Mouse (Mus musculus): ENCODE measurements at regions not wholly inside any gene's neighbourhood (a gene's known extent, or its start where the extent isn't known, plus 50 kb on each side); places are given as distances from the start of the nearest gene placed in this dataset.

DNA sequence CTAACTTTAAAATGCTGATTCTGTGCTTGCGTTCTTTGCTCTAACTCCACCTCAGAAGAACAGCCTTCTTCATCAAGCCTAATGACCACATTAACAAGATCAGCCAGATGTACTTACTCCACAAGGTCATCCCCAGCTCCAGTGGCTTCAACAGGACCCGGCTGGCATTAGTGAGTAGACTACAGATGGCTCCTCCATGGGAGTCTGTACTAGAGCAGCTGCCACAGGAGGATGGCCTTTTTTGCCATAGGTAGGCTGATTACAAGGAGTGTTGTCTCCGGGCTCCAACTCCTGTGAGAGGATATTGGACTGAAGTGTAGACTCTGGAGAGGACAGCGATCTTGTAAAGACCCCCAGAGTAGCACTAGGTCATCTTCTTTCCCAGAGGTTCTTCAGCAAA lies 729.7 kb downstream of the Galc start:
- Histone ChIP-seq H3K4me1 (no peaks in the 10 kb centered on the region), H3K9me3 (replicated peaks) (no peaks in the 10 kb centered on the region), H3K4me3 (no peak overlapping the region), H3K36me3 (no peaks in the 10 kb centered on the region), H3K27me3 (ENCODE audit: low read depth, poor library complexity, severe bottlenecking) (no peaks in the 10 kb centered on the region), H3K27ac (no peak overlapping the region)
- 89% methylated on average over 4 of the region's 4 CpGs for WGBS
- no peak for DNase-seq (ENCODE audit: low spot score)

DNA sequence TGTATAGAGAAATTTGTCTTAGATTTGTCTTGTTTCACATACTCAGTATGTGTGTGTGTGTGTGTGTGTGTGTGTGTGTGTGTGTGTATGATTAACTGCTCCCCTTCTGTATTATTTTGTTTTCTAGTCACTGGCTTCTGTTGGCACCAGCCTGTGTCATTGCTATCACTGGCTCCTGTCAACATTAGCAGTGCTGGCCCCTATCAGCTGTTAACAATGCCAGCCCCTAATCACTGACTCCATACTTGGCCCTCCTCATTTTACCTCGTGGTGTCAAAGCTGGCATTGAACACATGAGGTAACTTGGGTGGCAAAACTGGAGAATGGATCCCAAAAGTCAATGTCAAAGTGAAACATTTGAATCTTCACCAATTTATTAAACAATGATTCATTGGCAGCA lies 733.3 kb downstream of the Galc start:
- H3K27ac ChIP-seq, result no peak overlapping the region
- no peaks in the 10 kb centered on the region for H3K27me3 ChIP-seq (ENCODE audit: low read depth, poor library complexity, severe bottlenecking)
- no peaks in the 10 kb centered on the region for H3K9me3 ChIP-seq (replicated peaks)
- H3K4me1 ChIP-seq, result no peaks in the 10 kb centered on the region
- no peaks in the 10 kb centered on the region for H3K36me3 ChIP-seq
- no peak for DNase-seq (ENCODE audit: low spot score)
- no peak overlapping the region for H3K4me3 ChIP-seq
- WGBS, result 68% methylated on average over 1 of the region's 1 CpGs

DNA sequence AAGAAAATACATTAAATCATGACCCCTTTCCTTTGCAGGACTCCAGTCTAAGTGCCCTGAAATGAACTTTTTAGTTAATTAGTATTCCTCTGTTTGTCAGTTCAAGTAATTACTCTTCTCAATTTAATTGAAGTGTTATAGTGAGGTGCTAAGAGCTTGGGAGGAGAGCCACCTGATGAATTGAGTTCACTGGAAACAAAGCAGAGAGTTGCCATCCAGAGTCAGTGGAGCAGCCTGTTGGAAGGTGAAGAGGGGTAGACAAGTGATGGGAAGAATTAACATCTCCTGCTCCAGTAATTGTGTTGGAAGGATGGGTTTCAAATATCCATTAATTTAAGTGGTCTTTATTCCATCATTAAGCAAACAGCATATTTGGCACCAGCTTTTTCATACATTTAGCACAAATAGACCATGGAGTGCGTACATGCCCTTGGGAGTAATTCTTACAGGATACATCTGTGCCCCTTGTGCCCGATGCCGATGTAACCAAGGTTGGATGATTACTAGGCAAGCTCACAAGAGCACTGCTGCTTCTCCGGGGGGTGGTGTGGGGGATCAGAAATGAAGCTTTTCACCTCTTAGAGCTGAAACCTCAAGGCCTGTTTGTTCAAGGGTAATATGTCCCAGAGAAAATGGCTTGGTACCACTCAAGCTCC lies 739.3 kb downstream of the Galc start:
- WGBS, result 92% methylated on average over 4 of the region's 4 CpGs
- Histone ChIP-seq H3K9me3 (replicated peaks) (no peaks in the 10 kb centered on the region), H3K27me3 (ENCODE audit: low read depth, poor library complexity, severe bottlenecking) (no peaks in the 10 kb centered on the region), H3K36me3 (no peaks in the 10 kb centered on the region), H3K27ac (no peak overlapping the region), H3K4me1 (no peaks in the 10 kb centered on the region), H3K4me3 (no peak overlapping the region)
- no peak for DNase-seq (ENCODE audit: low spot score)

DNA sequence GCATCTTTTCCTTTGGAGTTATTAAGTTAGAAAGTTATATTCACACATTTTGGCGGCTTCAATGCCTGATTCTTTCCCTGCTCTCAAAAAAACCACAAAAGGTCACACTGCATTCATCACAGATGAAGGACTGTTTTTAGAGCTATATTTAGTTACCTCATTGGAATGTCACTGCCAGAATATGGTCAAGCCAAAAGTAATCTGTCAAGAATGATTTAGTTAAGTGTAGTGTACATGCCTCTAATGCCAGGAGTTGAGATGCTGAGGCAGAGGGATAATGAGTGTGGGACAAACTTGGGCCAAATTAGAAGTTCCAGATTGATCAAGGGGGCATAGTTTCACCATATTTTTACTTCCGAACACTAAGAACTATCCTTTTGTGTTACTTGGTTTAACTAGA lies 741.7 kb downstream of the Galc start:
- no peak for DNase-seq (ENCODE audit: low spot score)
- H3K4me1 ChIP-seq, result no peaks in the 10 kb centered on the region
- no peaks in the 10 kb centered on the region for H3K36me3 ChIP-seq
- H3K27ac ChIP-seq, result no peak overlapping the region
- WGBS, result 89% methylated on average over 2 of the region's 2 CpGs
- no peaks in the 10 kb centered on the region for H3K27me3 ChIP-seq (ENCODE audit: low read depth, poor library complexity, severe bottlenecking)
- no peaks in the 10 kb centered on the region for H3K9me3 ChIP-seq (replicated peaks)
- H3K4me3 ChIP-seq, result no peak overlapping the region

DNA sequence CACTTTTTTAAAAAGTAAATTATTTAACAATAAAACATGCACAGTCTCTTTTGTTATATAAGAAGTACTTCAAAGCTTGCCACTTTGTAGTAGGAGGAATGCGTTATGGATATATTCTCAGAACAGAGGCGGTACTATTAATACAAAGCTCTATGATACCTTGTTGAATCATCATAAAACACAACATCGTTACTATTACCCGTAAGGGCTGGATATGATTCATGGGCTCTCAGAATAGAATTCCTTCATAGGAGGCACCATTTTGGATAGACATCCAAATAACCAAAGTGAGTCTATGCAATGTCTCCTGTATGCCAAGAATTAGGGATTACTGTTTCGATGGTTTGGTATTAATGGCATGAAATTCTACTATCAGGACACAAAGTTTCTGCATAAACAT lies 743.5 kb downstream of the Galc start:
- Histone ChIP-seq H3K4me1 (no peaks in the 10 kb centered on the region), H3K4me3 (no peak overlapping the region), H3K27me3 (ENCODE audit: low read depth, poor library complexity, severe bottlenecking) (no peaks in the 10 kb centered on the region), H3K9me3 (replicated peaks) (no peaks in the 10 kb centered on the region), H3K27ac (no peak overlapping the region), H3K36me3 (no peaks in the 10 kb centered on the region)
- 95% methylated on average over 5 of the region's 5 CpGs for WGBS
- no peak for DNase-seq (ENCODE audit: low spot score)

DNA sequence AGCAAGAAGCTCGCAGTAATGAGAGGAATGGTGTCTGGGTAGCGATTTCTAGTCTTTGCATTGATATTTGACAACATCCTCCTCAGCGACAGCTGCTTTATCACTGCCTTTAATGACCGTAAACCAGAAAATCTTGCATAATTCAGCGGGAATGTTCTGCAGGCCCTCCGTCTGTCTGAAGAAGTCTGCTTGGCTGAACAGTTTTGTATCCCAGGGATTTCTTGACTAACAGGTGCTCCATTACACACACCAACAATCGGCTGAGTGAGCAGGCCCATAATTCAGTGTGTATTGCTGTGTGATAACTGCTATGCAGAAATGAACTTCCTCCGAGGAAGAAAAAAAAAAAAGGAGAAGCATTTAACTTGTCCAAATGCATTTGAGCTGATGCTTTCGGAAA lies 747.4 kb downstream of the Galc start:
- no peaks in the 10 kb centered on the region for H3K36me3 ChIP-seq
- H3K9me3 ChIP-seq (replicated peaks), result no peaks in the 10 kb centered on the region
- H3K27me3 ChIP-seq (ENCODE audit: low read depth, poor library complexity, severe bottlenecking), result no peaks in the 10 kb centered on the region
- 88% methylated on average over 9 of the region's 9 CpGs for WGBS
- H3K27ac ChIP-seq, result no peak overlapping the region
- H3K4me3 ChIP-seq, result no peak overlapping the region
- DNase-seq (ENCODE audit: low spot score), result no peak
- H3K4me1 ChIP-seq, result no peaks in the 10 kb centered on the region

DNA sequence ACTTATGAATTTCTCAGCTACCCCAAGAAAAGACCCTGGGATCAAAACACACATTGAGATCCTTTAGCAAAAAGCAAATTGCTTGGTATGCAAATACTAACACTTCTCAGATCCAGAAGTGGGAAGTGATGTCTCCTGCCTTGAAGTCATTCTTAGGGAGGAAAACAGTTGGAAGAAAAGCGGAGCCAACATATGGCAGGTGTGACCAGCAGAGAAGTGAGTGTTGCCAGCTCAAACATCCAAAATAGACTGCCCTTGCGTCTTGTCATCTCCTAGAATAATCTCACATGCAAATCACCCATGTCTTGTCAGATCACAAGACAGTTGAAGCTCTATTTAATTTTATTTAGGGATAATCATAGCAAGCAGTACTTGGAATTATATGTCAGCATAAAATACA lies 757.8 kb downstream of the Galc start:
- Histone ChIP-seq H3K4me3 (no peak overlapping the region), H3K36me3 (no peaks in the 10 kb centered on the region), H3K4me1 (no peaks in the 10 kb centered on the region), H3K27ac (no peak overlapping the region), H3K27me3 (ENCODE audit: low read depth, poor library complexity, severe bottlenecking) (no peaks in the 10 kb centered on the region), H3K9me3 (replicated peaks) (no peaks in the 10 kb centered on the region)
- DNase-seq (ENCODE audit: low spot score), result no peak
- WGBS, result 78% methylated on average over 2 of the region's 2 CpGs

DNA sequence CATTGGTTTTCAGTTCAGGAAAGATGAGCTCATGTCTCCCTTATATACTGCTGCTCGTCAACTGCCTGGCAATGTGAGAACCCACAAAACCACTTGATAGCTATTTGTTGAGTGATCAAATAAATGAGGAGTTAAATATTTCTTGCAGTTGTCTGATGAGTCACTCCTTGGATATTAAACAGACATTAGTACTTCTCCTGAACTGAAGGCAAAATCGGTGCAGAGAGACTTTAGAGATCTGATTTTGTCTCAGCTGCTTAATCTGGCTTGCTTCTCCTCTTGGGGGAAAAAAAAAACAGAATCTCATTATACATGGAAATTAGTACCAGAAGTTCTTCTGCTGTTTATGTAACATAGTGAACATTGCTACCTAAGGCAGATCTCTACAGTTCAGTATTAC lies 775.7 kb downstream of the Galc start:
- no peaks in the 10 kb centered on the region for H3K4me1 ChIP-seq
- 84% methylated on average over 2 of the region's 2 CpGs for WGBS
- no peak overlapping the region for H3K4me3 ChIP-seq
- no peaks in the 10 kb centered on the region for H3K9me3 ChIP-seq (replicated peaks)
- H3K36me3 ChIP-seq, result no peaks in the 10 kb centered on the region
- DNase-seq (ENCODE audit: low spot score), result no peak
- H3K27ac ChIP-seq, result no peak overlapping the region
- H3K27me3 ChIP-seq (ENCODE audit: low read depth, poor library complexity, severe bottlenecking), result no peaks in the 10 kb centered on the region

DNA sequence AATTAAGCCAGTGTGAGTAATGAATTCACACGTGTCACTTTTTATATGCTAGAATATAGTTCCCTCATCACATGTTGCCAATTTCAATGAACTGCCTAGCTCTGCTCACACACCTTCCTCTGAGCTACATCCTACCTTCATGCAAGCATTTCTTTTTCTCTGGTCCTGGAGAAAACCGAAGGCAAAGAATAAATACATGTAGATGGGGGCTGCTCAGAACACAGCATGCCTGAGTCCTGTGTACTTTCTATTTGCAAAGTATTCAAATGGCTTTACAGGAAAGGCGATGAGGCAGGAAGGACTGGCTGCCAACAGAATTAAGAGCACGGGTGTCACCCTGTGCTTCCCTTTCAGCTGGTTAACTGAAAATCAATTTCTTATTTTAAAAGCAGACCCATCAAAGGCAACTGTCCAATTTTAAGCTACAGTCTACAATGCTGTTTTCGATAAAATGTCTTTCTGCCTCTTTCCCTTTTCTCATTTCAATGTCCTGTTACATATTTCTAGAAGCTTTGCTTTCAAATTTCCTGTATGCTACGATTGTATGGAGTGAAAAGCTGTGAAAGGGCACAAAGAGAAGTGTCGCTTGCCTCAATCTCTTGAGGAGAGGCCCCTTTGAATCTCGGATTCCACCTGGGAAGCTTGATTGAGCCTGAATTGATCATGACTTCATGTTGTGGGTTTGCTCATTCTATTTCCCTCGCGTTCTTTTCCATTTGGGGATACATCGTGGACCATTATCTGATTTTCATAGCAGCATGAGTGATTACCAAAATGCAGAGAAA lies 782.6 kb downstream of the Galc start:
- Histone ChIP-seq H3K4me3 (no peak overlapping the region), H3K36me3 (no peaks in the 10 kb centered on the region), H3K27me3 (ENCODE audit: low read depth, poor library complexity, severe bottlenecking) (no peaks in the 10 kb centered on the region), H3K27ac (no peak overlapping the region), H3K4me1 (0 out of 2 replicates have a peak, but pooled peaks cover 3% of the 10 kb centered on the region), H3K9me3 (replicated peaks) (no peaks in the 10 kb centered on the region)
- 74% methylated on average over 11 of the region's 11 CpGs for WGBS
- DNase-seq (ENCODE audit: low spot score), result no peak

DNA sequence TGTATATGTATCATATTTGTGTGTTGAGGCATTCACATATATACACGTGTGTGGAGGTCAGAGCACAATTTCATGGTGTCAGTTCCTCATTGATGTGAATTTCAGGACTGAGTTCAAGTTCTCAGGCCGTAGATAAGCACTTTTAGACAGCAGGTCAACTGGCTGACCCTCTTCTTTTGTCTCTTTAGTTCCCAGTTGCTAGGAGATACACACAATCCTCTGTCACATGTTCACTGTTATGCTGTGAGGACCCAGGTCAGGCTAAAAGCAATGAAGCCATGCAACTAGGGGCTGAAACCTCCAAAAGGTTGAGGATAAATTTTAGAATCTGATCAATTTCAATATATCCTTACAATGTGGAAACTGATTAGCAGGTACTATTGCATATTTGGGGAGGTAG lies 783.5 kb downstream of the Galc start:
- H3K4me1 ChIP-seq, result 0 out of 2 replicates have a peak, but pooled peaks cover 3% of the 10 kb centered on the region
- WGBS, result 86% methylated on average over 2 of the region's 2 CpGs
- H3K27me3 ChIP-seq (ENCODE audit: low read depth, poor library complexity, severe bottlenecking), result no peaks in the 10 kb centered on the region
- no peak for DNase-seq (ENCODE audit: low spot score)
- no peaks in the 10 kb centered on the region for H3K36me3 ChIP-seq
- H3K4me3 ChIP-seq, result no peak overlapping the region
- H3K9me3 ChIP-seq (replicated peaks), result no peaks in the 10 kb centered on the region
- H3K27ac ChIP-seq, result no peak overlapping the region

DNA sequence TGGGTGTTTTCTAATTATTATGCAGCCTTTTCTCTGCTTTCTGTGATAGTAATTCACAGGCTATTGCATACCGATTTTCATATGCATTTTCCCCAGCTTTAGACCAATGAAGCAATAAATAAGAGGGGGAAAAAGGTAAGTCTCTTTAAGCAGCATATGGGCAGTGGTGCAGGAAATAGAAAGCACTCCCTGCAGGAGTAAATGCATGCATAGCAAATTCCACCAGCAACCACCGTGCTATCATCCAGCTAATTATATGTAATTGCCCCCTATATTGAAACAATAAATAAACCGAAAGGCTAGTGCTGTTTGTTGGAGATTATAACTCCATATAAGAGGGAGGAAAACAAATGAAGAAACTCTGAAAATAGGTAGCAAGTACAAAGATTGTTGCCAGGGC lies 790.1 kb downstream of the Galc start:
- H3K4me3 ChIP-seq, result no peak overlapping the region
- WGBS, result 74% methylated on average over 3 of the region's 3 CpGs
- no peaks in the 10 kb centered on the region for H3K9me3 ChIP-seq (replicated peaks)
- H3K36me3 ChIP-seq, result no peaks in the 10 kb centered on the region
- no peak overlapping the region for H3K27ac ChIP-seq
- no peaks in the 10 kb centered on the region for H3K27me3 ChIP-seq (ENCODE audit: low read depth, poor library complexity, severe bottlenecking)
- DNase-seq (ENCODE audit: low spot score), result no peak
- H3K4me1 ChIP-seq, result 0 out of 2 replicates have a peak, but pooled peaks cover 5% of the 10 kb centered on the region

DNA sequence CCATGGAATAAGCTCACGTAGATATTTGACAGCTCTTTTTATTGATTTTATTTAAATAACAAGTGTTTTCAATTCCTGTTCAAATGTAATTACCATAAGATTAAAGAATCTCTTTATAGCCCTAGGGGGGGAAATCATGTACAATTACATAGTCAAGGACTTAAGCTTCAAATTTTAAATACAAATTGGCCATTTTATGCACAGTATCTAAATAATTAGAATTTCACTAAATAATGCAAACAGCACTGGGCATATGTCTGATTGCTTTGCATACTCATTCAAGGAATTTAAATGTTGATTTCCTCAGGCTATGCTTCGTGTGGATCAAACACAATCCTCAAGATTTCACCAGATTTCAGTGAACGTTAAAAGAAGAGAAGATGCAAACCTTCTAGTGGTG lies 823.1 kb downstream of the Galc start:
- Histone ChIP-seq H3K4me3 (no peak overlapping the region), H3K4me1 (no peaks in the 10 kb centered on the region), H3K36me3 (no peaks in the 10 kb centered on the region), H3K9me3 (replicated peaks) (no peaks in the 10 kb centered on the region), H3K27me3 (ENCODE audit: low read depth, poor library complexity, severe bottlenecking) (no peaks in the 10 kb centered on the region), H3K27ac (no peak overlapping the region)
- DNase-seq (ENCODE audit: low spot score), result no peak
- 86% methylated on average over 3 of the region's 3 CpGs for WGBS

DNA sequence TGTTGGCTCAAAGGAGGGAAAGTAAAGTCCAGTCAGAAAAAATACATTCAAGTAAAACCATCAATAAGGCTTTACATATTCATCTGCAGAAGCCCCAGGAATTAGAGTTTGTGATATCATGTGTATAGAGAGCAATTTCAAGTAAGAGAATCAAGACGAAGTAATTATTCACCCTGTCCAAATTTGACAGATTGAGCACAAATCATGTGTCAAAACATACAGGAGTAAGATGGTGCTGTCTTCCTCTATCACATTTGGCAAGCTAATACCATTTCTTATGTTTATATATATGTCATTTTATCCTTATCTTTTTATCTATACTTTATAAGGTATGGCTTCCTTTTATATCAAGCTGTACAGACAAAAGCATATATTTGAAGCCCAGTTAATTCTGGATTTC lies 825.2 kb downstream of the Galc start:
- no peak for DNase-seq (ENCODE audit: low spot score)
- H3K9me3 ChIP-seq (replicated peaks), result no peaks in the 10 kb centered on the region
- no peaks in the 10 kb centered on the region for H3K27me3 ChIP-seq (ENCODE audit: low read depth, poor library complexity, severe bottlenecking)
- no peaks in the 10 kb centered on the region for H3K4me1 ChIP-seq
- 92% methylated on average over 1 of the region's 1 CpGs for WGBS
- no peak overlapping the region for H3K4me3 ChIP-seq
- H3K36me3 ChIP-seq, result no peaks in the 10 kb centered on the region
- H3K27ac ChIP-seq, result no peak overlapping the region
